In the genomic region with DNA sequence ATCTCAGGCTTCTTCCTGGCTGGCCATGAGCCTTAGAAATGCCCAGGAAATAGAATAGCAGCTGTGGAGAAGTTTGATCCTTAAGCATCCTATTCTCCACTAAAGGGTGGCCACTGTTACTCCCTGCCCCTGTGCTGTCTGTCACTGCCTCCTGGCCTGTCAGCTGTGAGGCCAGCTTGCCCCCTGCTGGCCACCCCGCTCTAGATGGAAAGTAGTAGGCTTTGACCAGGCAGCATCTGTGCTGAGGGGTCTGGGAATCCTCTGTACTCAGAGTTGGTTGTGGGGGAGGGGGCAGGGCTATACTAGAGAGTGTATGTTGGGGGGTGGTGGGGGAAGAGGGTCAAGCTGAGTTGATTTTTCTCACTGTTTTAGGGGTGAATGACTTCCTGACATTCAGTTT, we compare ENCODE assay signal across 9 mouse cellular contexts.
DNase-seq lines count a peak whose midpoint lies in the region; ATAC-seq lines count a peak whose summit lies in the region.
"Had no signal": no experiment of that assay in that cellular context is flagged by ENCODE, and none has a peak within 500 bp of the region (broad histone marks: within the 10 kb centered on the region; RNA-seq: fewer than 3 reads in every experiment).

No protein-coding gene starts in this region.

- no peaks in the 10 kb centered on the region for H3K27me3 ChIP-seq in embryonic facial prominence, embryonic 15.5 days
- no peaks in the 10 kb centered on the region for H3K27me3 ChIP-seq in heart, embryonic 12.5 days (replicated peaks)
- no peaks in the 10 kb centered on the region for H3K27me3 ChIP-seq in kidney, embryonic 15.5 days
- peaks cover 15% of the 10 kb centered on the region for H3K27me3 ChIP-seq in limb, embryonic 13.5 days

- ATAC-seq in embryonic facial prominence, embryonic 15.5 days (ENCODE audit: insufficient number of reproducible peaks, low FRiP score, low TSS enrichment, low read depth) = peak; percentile 72
- peak; percentile 66; the same call in 1 of the 2 replicates for ATAC-seq in heart, embryonic 12.5 days (ENCODE audit: insufficient number of reproducible peaks, low FRiP score)
- peak; percentile 82 for ATAC-seq in kidney, embryonic 15.5 days (replicated peaks; ENCODE audit: low FRiP score)
- peak; percentile 75 for ATAC-seq in limb, embryonic 13.5 days (ENCODE audit: low FRiP score, low read depth)

- WGBS in embryonic facial prominence, embryonic 15.5 days = 0% methylated on average over 1 of the region's 1 CpGs
- 12% methylated on average over 1 of the region's 1 CpGs for WGBS in heart, embryonic 12.5 days
- 8% methylated on average over 1 of the region's 1 CpGs for WGBS in kidney, embryonic 15.5 days
- 5% methylated on average over 1 of the region's 1 CpGs for WGBS in limb, embryonic 13.5 days

- no peaks in the 10 kb centered on the region for H3K4me1 ChIP-seq in embryonic facial prominence, embryonic 15.5 days
- H3K4me1 ChIP-seq in heart, embryonic 12.5 days (replicated peaks) = no peaks in the 10 kb centered on the region
- no peaks in the 10 kb centered on the region for H3K4me1 ChIP-seq in kidney, embryonic 15.5 days
- no peaks in the 10 kb centered on the region for H3K4me1 ChIP-seq in limb, embryonic 13.5 days

- H3K27ac ChIP-seq in embryonic facial prominence, embryonic 15.5 days (replicated peaks) = no peak overlapping the region
- no peak overlapping the region for H3K27ac ChIP-seq in heart, embryonic 12.5 days (ENCODE audit: poor library complexity, severe bottlenecking)
- no peak overlapping the region for H3K27ac ChIP-seq in kidney, embryonic 15.5 days
- no peak overlapping the region for H3K27ac ChIP-seq in limb, embryonic 13.5 days

- no peak overlapping the region for H3K4me3 ChIP-seq in embryonic facial prominence, embryonic 15.5 days (replicated peaks)
- no peak overlapping the region for H3K4me3 ChIP-seq in heart, embryonic 12.5 days
- no peak overlapping the region for H3K4me3 ChIP-seq in kidney, embryonic 15.5 days (replicated peaks)
- no peak overlapping the region for H3K4me3 ChIP-seq in limb, embryonic 13.5 days
- H3K4me3 ChIP-seq: myocyte had no signal

- DNase-seq in 3T3-L1 (ENCODE audit: low read depth, low spot score) = peak; percentile 56
- peak; percentile 35 for DNase-seq in adrenal gland, adult 8-10 months
- peak; percentile 66 for DNase-seq in neural tube, embryonic 10.5 days (ENCODE audit: extremely low spot score, low spot score)
- peak; percentile 30 for DNase-seq in thymus, postnatal 25 days

- H3K9me3 ChIP-seq in embryonic facial prominence, embryonic 15.5 days (replicated peaks) = no peaks in the 10 kb centered on the region
- no peaks in the 10 kb centered on the region for H3K9me3 ChIP-seq in heart, embryonic 12.5 days (replicated peaks)
- H3K9me3 ChIP-seq in kidney, embryonic 15.5 days (replicated peaks) = no peaks in the 10 kb centered on the region
- no peaks in the 10 kb centered on the region for H3K9me3 ChIP-seq in limb, embryonic 13.5 days

- no peak overlapping the region for H3K9ac ChIP-seq in embryonic facial prominence, embryonic 15.5 days
- no peak overlapping the region for H3K9ac ChIP-seq in heart, embryonic 12.5 days
- H3K9ac ChIP-seq in kidney, embryonic 15.5 days = no peak overlapping the region
- H3K9ac ChIP-seq in limb, embryonic 13.5 days = no peak overlapping the region

- no peaks in the 10 kb centered on the region for H3K36me3 ChIP-seq in embryonic facial prominence, embryonic 15.5 days
- no peaks in the 10 kb centered on the region for H3K36me3 ChIP-seq in heart, embryonic 12.5 days
- H3K36me3 ChIP-seq in kidney, embryonic 15.5 days = no peaks in the 10 kb centered on the region
- H3K36me3 ChIP-seq in limb, embryonic 13.5 days = no peaks in the 10 kb centered on the region

- H3K4me2 ChIP-seq in embryonic facial prominence, embryonic 15.5 days (replicated peaks) = no peak overlapping the region
- no peak overlapping the region for H3K4me2 ChIP-seq in heart, embryonic 12.5 days
- H3K4me2 ChIP-seq in kidney, embryonic 15.5 days = no peak overlapping the region
- no peak overlapping the region for H3K4me2 ChIP-seq in limb, embryonic 13.5 days (replicated peaks)
